Mouse (Mus musculus): Measurements from ENCODE around the gene Rpp25l. TPM values are rescaled to one million over a fixed set of nuclear protein-coding genes. Genes with fewer than 3 reads are reported as not detected.
"Not testable (repeated sequence)": the region's sequence is repeated elsewhere in the genome, so short reads cannot be mapped to it uniquely, and the experiment has no call there.

The Rpp25l gene
- polyA plus RNA-seq, 1 experiment from 2014 or later: 48.4 TPM

DNA sequence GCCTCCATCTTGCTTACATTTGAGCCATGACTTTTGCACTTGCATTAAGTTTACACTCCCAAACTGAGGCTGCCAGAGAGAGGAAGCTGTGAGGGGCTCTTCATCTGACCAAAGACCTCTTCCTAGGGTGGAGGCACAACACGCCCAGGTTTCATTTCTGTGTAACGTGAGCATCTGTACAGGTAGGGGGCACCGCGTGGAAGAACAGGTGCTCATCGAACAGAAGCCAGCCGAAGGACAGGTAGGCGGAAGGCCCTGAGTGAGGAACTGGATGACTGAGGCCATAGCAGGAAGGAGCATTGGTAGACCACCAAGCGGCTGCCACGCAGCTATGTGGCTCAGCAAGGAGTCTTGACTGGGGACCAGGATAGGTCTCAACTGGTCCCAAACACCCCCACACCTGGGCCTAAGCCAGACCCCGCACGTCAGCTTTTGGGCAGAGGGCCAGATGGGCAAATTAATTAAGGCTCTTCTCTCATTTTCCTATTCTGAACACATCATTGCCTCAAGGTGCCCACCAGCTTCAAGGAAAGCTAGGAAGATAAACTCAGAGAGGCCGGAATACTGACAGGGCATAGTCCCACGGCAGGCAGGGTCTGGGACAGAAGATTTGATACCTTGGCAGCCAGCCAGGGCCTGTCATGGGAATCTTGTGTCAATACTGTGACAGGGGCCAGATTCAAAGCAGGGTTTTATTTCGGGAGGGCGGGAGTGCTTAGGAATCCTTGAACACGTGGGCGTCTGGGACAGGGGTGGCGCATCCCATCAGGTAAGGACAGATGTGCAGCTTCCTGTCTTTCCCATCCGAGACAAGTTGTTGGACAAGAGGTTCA, 7.2 kb downstream of the Rpp25l start:
- no peak for ATAC-seq (replicated peaks; ENCODE audit: extremely low read depth, insufficient read depth, low FRiP score)
- Histone ChIP-seq H3K27me3 (ENCODE audit: control insufficient read depth, insufficient read depth, low read length) (peaks cover 3% of the 10 kb centered on the region; the same call in 1 of the 2 replicates), H3K36me3 (ENCODE audit: control insufficient read depth, insufficient read depth) (no peaks in the 10 kb centered on the region; the same call in 1 of the 2 replicates), H3K4me1 (ENCODE audit: control insufficient read depth, insufficient read depth, low read length) (peaks cover 13% of the 10 kb centered on the region), H3K9me3 (replicated peaks; ENCODE audit: control insufficient read depth, low read length) (no peaks in the 10 kb centered on the region), H3K4me3 (ENCODE audit: low read length) (no peak overlapping the region), H3K27ac (ENCODE audit: low read length) (no peak overlapping the region), H3K4me2 (ENCODE audit: low read depth, low read length) (no peak overlapping the region), H3K9ac (ENCODE audit: low read length) (no peak overlapping the region)
- WGBS: 50% methylated on average over 19 of the region's 19 CpGs

DNA sequence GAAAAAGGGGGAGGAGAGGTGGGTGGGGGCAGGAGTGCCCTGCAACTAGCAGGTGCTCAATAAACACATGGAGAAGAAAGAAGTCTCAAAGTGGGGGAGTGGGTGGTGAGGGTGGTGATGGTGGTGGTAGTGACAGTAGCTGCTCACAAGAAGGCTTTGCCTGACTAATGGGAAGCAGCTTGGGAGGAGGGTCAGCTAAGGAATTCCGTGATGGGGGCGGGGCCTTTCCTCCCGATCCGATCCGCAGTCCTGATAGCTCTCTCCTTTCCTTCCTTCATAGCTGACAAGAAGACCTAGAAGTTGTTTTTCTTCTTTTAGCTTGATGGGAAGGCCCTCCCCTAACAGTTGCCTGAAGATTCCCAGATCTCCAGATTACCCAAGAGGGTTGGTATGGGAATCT, 8.7 kb downstream of the Rpp25l start:
- Histone ChIP-seq H3K36me3 (ENCODE audit: control insufficient read depth, insufficient read depth) (no peaks in the 10 kb centered on the region), H3K27me3 (ENCODE audit: control insufficient read depth, insufficient read depth, low read length) (peaks cover 3% of the 10 kb centered on the region; the same call in 1 of the 2 replicates), H3K4me2 (ENCODE audit: low read depth, low read length) (no peak overlapping the region), H3K9me3 (replicated peaks; ENCODE audit: control insufficient read depth, low read length) (no peaks in the 10 kb centered on the region), H3K9ac (ENCODE audit: low read length) (no peak overlapping the region), H3K4me3 (ENCODE audit: low read length) (no peak overlapping the region), H3K4me1 (ENCODE audit: control insufficient read depth, insufficient read depth, low read length) (peaks cover 13% of the 10 kb centered on the region), H3K27ac (ENCODE audit: low read length) (no peak overlapping the region)
- WGBS: 11% methylated on average over 5 of the region's 5 CpGs
- no peak for ATAC-seq (replicated peaks; ENCODE audit: extremely low read depth, insufficient read depth, low FRiP score)

DNA sequence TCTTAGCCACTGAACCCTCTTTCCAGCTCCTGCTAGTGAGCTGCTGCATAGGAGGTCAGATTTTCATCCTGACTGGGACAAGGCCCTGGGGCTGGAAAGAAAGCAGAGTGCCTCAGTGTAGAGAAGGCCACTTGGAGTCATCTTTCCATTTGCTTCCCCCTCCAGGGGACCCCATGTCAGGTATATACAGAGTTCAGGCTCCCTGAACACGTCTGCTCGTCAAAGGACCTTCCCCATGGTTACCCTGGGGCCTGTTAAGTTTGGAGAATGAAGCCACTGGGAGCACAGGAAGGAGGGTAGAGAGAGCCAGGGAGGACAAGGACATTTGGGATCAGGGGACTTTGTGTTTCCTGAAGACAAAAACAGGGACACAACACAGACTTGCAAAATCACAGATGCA, 11.1 kb downstream of the Rpp25l start:
- 71% methylated on average over 2 of the region's 2 CpGs for WGBS
- H3K4me1 ChIP-seq (ENCODE audit: control insufficient read depth, insufficient read depth, low read length): peaks cover 11% of the 10 kb centered on the region
- not testable (repeated sequence) for ATAC-seq (replicated peaks; ENCODE audit: extremely low read depth, insufficient read depth, low FRiP score); H3K27me3 ChIP-seq (ENCODE audit: control insufficient read depth, insufficient read depth, low read length); H3K36me3 ChIP-seq (ENCODE audit: control insufficient read depth, insufficient read depth); H3K9me3 ChIP-seq (replicated peaks; ENCODE audit: control insufficient read depth, low read length); H3K27ac ChIP-seq (ENCODE audit: low read length); H3K4me3 ChIP-seq (ENCODE audit: low read length); H3K4me2 ChIP-seq (ENCODE audit: low read depth, low read length); H3K9ac ChIP-seq (ENCODE audit: low read length)

DNA sequence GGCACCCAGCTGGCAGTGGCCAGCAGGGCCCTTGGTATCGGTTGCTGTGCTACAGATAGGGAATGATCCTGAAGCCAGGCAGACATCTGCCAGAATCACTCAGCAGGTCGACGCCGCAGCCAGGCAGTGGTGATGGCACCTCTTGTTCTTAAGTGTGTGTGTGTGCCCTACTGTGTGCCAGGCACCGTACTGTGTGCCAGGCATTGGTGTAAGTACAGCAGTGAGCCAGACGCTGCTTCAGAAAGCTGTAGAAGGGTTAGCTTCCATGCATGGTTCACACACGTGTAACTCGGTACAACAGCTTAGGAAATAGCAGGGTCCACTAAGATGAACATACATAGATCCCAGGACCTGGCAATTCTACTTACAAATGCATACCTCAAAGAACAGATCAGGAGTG, 13.1 kb downstream of the Rpp25l start:
- not testable (repeated sequence) for H3K9ac ChIP-seq (ENCODE audit: low read length); ATAC-seq (replicated peaks; ENCODE audit: extremely low read depth, insufficient read depth, low FRiP score); H3K9me3 ChIP-seq (replicated peaks; ENCODE audit: control insufficient read depth, low read length); H3K27me3 ChIP-seq (ENCODE audit: control insufficient read depth, insufficient read depth, low read length); H3K4me3 ChIP-seq (ENCODE audit: low read length); H3K27ac ChIP-seq (ENCODE audit: low read length); H3K4me2 ChIP-seq (ENCODE audit: low read depth, low read length); H3K36me3 ChIP-seq (ENCODE audit: control insufficient read depth, insufficient read depth); H3K4me1 ChIP-seq (ENCODE audit: control insufficient read depth, insufficient read depth, low read length)
- 70% methylated on average over 1 of the region's 8 CpGs for WGBS

DNA sequence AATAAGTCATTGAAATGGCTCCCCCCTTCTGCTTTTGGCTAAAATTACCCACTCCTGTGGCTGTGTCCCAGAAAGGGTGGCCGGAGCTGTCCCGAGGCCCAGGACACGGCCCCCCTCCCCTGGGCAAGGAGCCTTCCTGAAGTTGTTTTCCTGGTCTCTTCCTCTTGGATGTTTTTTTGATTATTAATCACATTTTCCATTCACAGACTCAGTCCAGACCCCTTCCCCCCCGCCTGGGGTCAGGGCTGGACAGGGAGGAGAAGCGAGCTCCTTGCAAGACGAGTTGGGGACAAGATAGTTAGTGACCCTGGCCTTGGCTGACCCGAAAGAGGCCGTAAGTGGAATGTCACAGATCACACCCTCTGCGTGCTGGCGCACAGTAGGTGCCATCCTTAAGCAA, 13.6 kb downstream of the Rpp25l start, which contains the start of gene Il11ra1:
Il11ra1 (plus strand) TSS at position 207 of the 400 bp plus-strand sequence.
- H3K4me1 ChIP-seq (ENCODE audit: control insufficient read depth, insufficient read depth, low read length); H3K27me3 ChIP-seq (ENCODE audit: control insufficient read depth, insufficient read depth, low read length); H3K36me3 ChIP-seq (ENCODE audit: control insufficient read depth, insufficient read depth); H3K4me2 ChIP-seq (ENCODE audit: low read depth, low read length); ATAC-seq (replicated peaks; ENCODE audit: extremely low read depth, insufficient read depth, low FRiP score); H3K9me3 ChIP-seq (replicated peaks; ENCODE audit: control insufficient read depth, low read length); H3K9ac ChIP-seq (ENCODE audit: low read length); H3K4me3 ChIP-seq (ENCODE audit: low read length); H3K27ac ChIP-seq (ENCODE audit: low read length): not testable (repeated sequence)
- 62% methylated on average over 8 of the region's 10 CpGs for WGBS

DNA sequence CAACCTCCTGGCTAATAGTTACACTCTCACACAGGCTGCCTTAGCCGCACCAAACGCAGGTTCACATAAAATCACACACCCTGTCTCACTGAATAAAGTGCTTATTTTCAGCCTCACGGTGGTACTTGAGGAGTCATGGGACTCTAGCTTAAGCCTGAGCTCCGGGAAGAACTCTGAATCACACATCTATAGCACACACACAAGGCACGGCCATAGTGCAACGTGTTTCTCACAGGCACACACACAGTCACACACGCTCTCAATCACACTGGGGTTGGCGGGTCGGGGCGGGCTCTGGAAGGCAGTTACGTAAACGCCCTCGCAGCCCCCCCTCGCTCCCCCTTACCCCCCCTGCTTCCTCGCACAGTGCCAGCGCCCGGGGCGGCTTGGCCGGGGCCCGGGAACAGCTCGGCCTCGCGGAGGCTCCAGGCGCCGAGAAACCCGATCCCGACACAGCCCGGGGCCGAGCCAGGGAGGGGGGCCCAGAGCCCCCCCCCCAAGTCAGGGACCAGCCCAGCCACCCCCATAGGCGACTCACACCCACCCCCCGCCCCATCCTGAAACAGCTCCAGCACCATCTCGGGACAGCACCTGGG, 14.8 kb downstream of the Rpp25l start:
- 14% methylated on average over 24 of the region's 32 CpGs for WGBS
- not testable (repeated sequence) for H3K9ac ChIP-seq (ENCODE audit: low read length); H3K36me3 ChIP-seq (ENCODE audit: control insufficient read depth, insufficient read depth); ATAC-seq (replicated peaks; ENCODE audit: extremely low read depth, insufficient read depth, low FRiP score); H3K4me1 ChIP-seq (ENCODE audit: control insufficient read depth, insufficient read depth, low read length); H3K27ac ChIP-seq (ENCODE audit: low read length); H3K9me3 ChIP-seq (replicated peaks; ENCODE audit: control insufficient read depth, low read length); H3K4me2 ChIP-seq (ENCODE audit: low read depth, low read length); H3K4me3 ChIP-seq (ENCODE audit: low read length); H3K27me3 ChIP-seq (ENCODE audit: control insufficient read depth, insufficient read depth, low read length)

DNA sequence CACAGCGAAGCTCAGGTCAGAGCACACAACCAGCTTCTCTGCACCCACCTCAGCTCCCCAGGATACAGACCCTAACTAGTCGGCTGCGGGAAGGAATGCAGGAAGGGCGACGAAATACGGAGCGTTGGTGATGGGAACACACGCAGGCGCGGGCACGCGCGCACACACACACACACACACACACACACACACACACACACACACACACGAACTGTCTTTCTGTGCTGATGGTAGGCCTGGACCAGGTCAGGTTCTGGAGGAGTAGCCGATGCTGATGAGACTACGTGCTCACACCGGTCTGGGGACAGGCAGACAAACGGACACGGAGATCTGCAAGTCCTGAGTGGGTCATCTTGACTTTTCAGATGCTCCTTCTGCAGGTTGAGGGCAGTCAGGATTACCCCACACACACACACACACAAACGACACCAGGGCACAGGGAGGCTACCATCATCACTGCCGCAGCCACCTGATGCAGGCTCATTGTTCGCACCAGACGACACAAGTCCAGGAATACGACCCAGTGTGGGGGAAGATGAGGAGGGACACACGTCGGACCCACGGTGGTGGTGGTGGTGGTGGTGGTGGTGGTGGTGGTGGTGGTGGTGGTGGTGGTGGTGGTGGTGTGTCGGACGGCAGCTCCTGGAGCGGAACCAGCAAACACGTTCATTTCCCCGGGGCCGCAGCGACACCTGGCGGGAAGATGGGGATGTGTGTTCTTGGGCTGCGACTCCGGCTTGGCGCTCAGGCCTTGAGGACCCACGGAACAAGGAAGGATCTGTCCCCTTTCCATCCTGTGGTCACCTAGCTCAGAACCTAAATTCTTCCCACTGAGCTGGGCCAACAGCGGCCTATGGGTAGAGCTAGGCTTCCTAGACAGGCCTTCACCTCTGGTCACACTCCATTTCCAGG, 16.1 kb downstream of the Rpp25l start, which contains the start of gene Cntfr:
Cntfr (minus strand) TSS at position 160 of the 912 bp plus-strand sequence.
- H3K9ac ChIP-seq (ENCODE audit: low read length); H3K9me3 ChIP-seq (replicated peaks; ENCODE audit: control insufficient read depth, low read length); H3K4me3 ChIP-seq (ENCODE audit: low read length); H3K36me3 ChIP-seq (ENCODE audit: control insufficient read depth, insufficient read depth); ATAC-seq (replicated peaks; ENCODE audit: extremely low read depth, insufficient read depth, low FRiP score); H3K4me1 ChIP-seq (ENCODE audit: control insufficient read depth, insufficient read depth, low read length); H3K27me3 ChIP-seq (ENCODE audit: control insufficient read depth, insufficient read depth, low read length); H3K27ac ChIP-seq (ENCODE audit: low read length): not testable (repeated sequence)
- 12% methylated on average over 29 of the region's 40 CpGs for WGBS
- peak within 1 kb of the TSS; percentile 43; the same call in 1 of the 2 replicates for H3K4me2 ChIP-seq (ENCODE audit: low read depth, low read length)

DNA sequence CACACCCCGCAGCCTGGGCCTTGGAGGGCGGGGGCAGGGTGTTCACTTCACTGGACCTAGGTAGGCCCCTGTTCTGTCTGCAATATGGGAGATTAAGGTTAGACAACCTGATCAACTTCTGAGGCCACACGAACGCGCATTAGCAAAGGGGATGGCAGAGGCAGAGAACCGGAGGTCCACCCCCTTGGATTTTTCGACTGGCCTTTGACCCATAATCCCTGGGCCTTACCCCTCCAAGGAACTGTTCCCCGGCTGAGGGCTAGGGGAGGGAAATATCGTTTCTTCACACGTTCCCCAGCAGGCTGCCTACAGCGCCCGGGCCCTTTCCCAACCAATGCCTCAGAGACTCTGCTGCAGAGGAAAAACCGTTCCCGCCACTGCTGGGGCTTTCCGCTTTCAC, 16.9 kb downstream of the Rpp25l start:
- not testable (repeated sequence) for ATAC-seq (replicated peaks; ENCODE audit: extremely low read depth, insufficient read depth, low FRiP score); H3K27ac ChIP-seq (ENCODE audit: low read length); H3K9ac ChIP-seq (ENCODE audit: low read length); H3K4me2 ChIP-seq (ENCODE audit: low read depth, low read length); H3K9me3 ChIP-seq (replicated peaks; ENCODE audit: control insufficient read depth, low read length); H3K36me3 ChIP-seq (ENCODE audit: control insufficient read depth, insufficient read depth); H3K4me3 ChIP-seq (ENCODE audit: low read length); H3K27me3 ChIP-seq (ENCODE audit: control insufficient read depth, insufficient read depth, low read length); H3K4me1 ChIP-seq (ENCODE audit: control insufficient read depth, insufficient read depth, low read length)
- 9% methylated on average over 12 of the region's 15 CpGs for WGBS
